Mouse (Mus musculus): ENCODE measurements around the gene Chil1. TPM values are rescaled to one million over a fixed set of nuclear protein-coding genes. Genes with fewer than 3 reads are reported as not detected.

The Chil1 gene
- polyA plus RNA-seq, 1 experiment from 2014 or later = 2.9 TPM

- H3K4me1 ChIP-seq = peaks cover 17% of the 10 kb centered on the region
- 72% methylated on average over 6 of the region's 6 CpGs for WGBS
These were observed 30.4 kb downstream of the Chil1 start for GRCm38 (mm10) chr1:134212351-134212750.

GRCm38 (mm10) chr1:134213405-134213804 is 31.4 kb downstream of the Chil1 start:
- Histone ChIP-seq H3K9me3 (no peaks in the 10 kb centered on the region), H3K4me2 (replicated peaks) (no peak overlapping the region), H3K27ac (replicated peaks) (no peak overlapping the region), H3K27me3 (peaks cover 16% of the 10 kb centered on the region; the same call in 1 of the 2 replicates), H3K4me1 (peaks cover 17% of the 10 kb centered on the region), H3K9ac (replicated peaks) (no peak overlapping the region), H3K36me3 (no peaks in the 10 kb centered on the region), H3K4me3 (no peak overlapping the region)
- ATAC-seq (ENCODE audit: low FRiP score, low read depth) = no peak
- WGBS = 80% methylated on average over 7 of the region's 7 CpGs

More at GRCm38 (mm10) chr1:134212351-134212750, 30.4 kb downstream of the Chil1 start:
- Histone ChIP-seq H3K36me3 (no peaks in the 10 kb centered on the region), H3K9me3 (no peaks in the 10 kb centered on the region), H3K4me2 (replicated peaks) (no peak overlapping the region), H3K27ac (replicated peaks) (no peak overlapping the region), H3K9ac (replicated peaks) (no peak overlapping the region), H3K27me3 (peaks cover 16% of the 10 kb centered on the region; the same call in 1 of the 2 replicates), H3K4me3 (no peak overlapping the region)
- no peak for ATAC-seq (ENCODE audit: low FRiP score, low read depth)

- no peak overlapping the region for H3K27ac ChIP-seq (replicated peaks)
- no peaks in the 10 kb centered on the region for H3K36me3 ChIP-seq
- 57% methylated on average over 7 of the region's 7 CpGs for WGBS
- H3K4me3 ChIP-seq = no peak overlapping the region
- H3K4me1 ChIP-seq = peaks cover 17% of the 10 kb centered on the region
- no peak overlapping the region for H3K4me2 ChIP-seq (replicated peaks)
- no peak overlapping the region for H3K9ac ChIP-seq (replicated peaks)
- peaks cover 16% of the 10 kb centered on the region; the same call in 1 of the 2 replicates for H3K27me3 ChIP-seq
- no peaks in the 10 kb centered on the region for H3K9me3 ChIP-seq
- ATAC-seq (ENCODE audit: low FRiP score, low read depth) = no peak
These were observed 33.1 kb downstream of the Chil1 start for GRCm38 (mm10) chr1:134215059-134215458.

- WGBS = 18% methylated on average over 11 of the region's 11 CpGs
- peaks cover 17% of the 10 kb centered on the region for H3K4me1 ChIP-seq
- peak overlapping the region; percentile 13; the same call in 1 of the 2 replicates for H3K4me2 ChIP-seq (replicated peaks)
- ATAC-seq (ENCODE audit: low FRiP score, low read depth) = peak; percentile 19; the same call in 1 of the 2 replicates
- H3K4me3 ChIP-seq = no peak overlapping the region
- no peaks in the 10 kb centered on the region for H3K36me3 ChIP-seq
- peak overlapping the region; percentile 32 for H3K27ac ChIP-seq (replicated peaks)
- peak overlapping the region; percentile 20; the same call in 1 of the 2 replicates for H3K9ac ChIP-seq (replicated peaks)
- H3K27me3 ChIP-seq = peaks cover 12% of the 10 kb centered on the region; the same call in 1 of the 2 replicates
- H3K9me3 ChIP-seq = no peaks in the 10 kb centered on the region
These were observed 34.0 kb downstream of the Chil1 start for GRCm38 (mm10) chr1:134215751-134216628.

GRCm38 (mm10) chr1:134216629-134216971 is 34.6 kb downstream of the Chil1 start:
- Histone ChIP-seq H3K4me1 (peaks cover 17% of the 10 kb centered on the region), H3K27me3 (peaks cover 12% of the 10 kb centered on the region; the same call in 1 of the 2 replicates), H3K9me3 (no peaks in the 10 kb centered on the region), H3K9ac (replicated peaks) (no peak overlapping the region), H3K4me2 (replicated peaks) (no peak overlapping the region), H3K27ac (replicated peaks) (no peak overlapping the region), H3K36me3 (no peaks in the 10 kb centered on the region), H3K4me3 (no peak overlapping the region)
- ATAC-seq (ENCODE audit: low FRiP score, low read depth) = no peak
- 86% methylated on average over 2 of the region's 2 CpGs for WGBS

- Histone ChIP-seq H3K4me1 (peaks cover 17% of the 10 kb centered on the region), H3K9ac (replicated peaks) (no peak overlapping the region), H3K9me3 (no peaks in the 10 kb centered on the region), H3K27me3 (peaks cover 12% of the 10 kb centered on the region; the same call in 1 of the 2 replicates), H3K4me2 (replicated peaks) (no peak overlapping the region), H3K4me3 (no peak overlapping the region), H3K27ac (replicated peaks) (no peak overlapping the region), H3K36me3 (no peaks in the 10 kb centered on the region)
- no peak for ATAC-seq (ENCODE audit: low FRiP score, low read depth)
- 71% methylated on average over 12 of the region's 12 CpGs for WGBS
These were observed 35.1 kb downstream of the Chil1 start for GRCm38 (mm10) chr1:134217028-134217481.

GRCm38 (mm10) chr1:134217942-134218341 is 36.0 kb downstream of the Chil1 start:
- Histone ChIP-seq H3K36me3 (no peaks in the 10 kb centered on the region), H3K4me1 (peaks cover 17% of the 10 kb centered on the region), H3K27me3 (peaks cover 9% of the 10 kb centered on the region; the same call in 1 of the 2 replicates), H3K9ac (replicated peaks) (no peak overlapping the region), H3K4me3 (no peak overlapping the region), H3K4me2 (replicated peaks) (no peak overlapping the region), H3K9me3 (no peaks in the 10 kb centered on the region), H3K27ac (replicated peaks) (no peak overlapping the region)
- no peak for ATAC-seq (ENCODE audit: low FRiP score, low read depth)
- WGBS = 80% methylated on average over 3 of the region's 3 CpGs

- H3K9ac ChIP-seq (replicated peaks) = no peak overlapping the region
- no peak overlapping the region for H3K4me2 ChIP-seq (replicated peaks)
- ATAC-seq (ENCODE audit: low FRiP score, low read depth) = no peak
- H3K9me3 ChIP-seq = no peaks in the 10 kb centered on the region
- no peak overlapping the region for H3K4me3 ChIP-seq
- H3K36me3 ChIP-seq = no peaks in the 10 kb centered on the region
- no peaks in the 10 kb centered on the region; the same call in 1 of the 2 replicates for H3K27me3 ChIP-seq
- H3K4me1 ChIP-seq = peaks cover 17% of the 10 kb centered on the region
- no peak overlapping the region for H3K27ac ChIP-seq (replicated peaks)
- 76% methylated on average over 5 of the region's 5 CpGs for WGBS
These were observed 37.6 kb downstream of the Chil1 start for GRCm38 (mm10) chr1:134219608-134220007.

GRCm38 (mm10) chr1:134221172-134221571 is 39.2 kb downstream of the Chil1 start:
- no peak overlapping the region for H3K4me2 ChIP-seq (replicated peaks)
- no peaks in the 10 kb centered on the region for H3K9me3 ChIP-seq
- no peak overlapping the region for H3K27ac ChIP-seq (replicated peaks)
- WGBS = 83% methylated on average over 1 of the region's 1 CpGs
- peaks cover 9% of the 10 kb centered on the region for H3K4me1 ChIP-seq
- H3K27me3 ChIP-seq = no peaks in the 10 kb centered on the region; the same call in 1 of the 2 replicates
- no peaks in the 10 kb centered on the region for H3K36me3 ChIP-seq
- no peak for ATAC-seq (ENCODE audit: low FRiP score, low read depth)
- no peak overlapping the region for H3K4me3 ChIP-seq
- H3K9ac ChIP-seq (replicated peaks) = no peak overlapping the region

- Histone ChIP-seq H3K4me2 (replicated peaks) (no peak overlapping the region), H3K9me3 (no peaks in the 10 kb centered on the region), H3K36me3 (no peaks in the 10 kb centered on the region), H3K9ac (replicated peaks) (no peak overlapping the region), H3K27me3 (no peaks in the 10 kb centered on the region; the same call in 1 of the 2 replicates), H3K27ac (replicated peaks) (no peak overlapping the region), H3K4me3 (no peak overlapping the region), H3K4me1 (no peaks in the 10 kb centered on the region)
- WGBS = 68% methylated on average over 8 of the region's 8 CpGs
- ATAC-seq (ENCODE audit: low FRiP score, low read depth) = no peak
These were observed 40.4 kb downstream of the Chil1 start for GRCm38 (mm10) chr1:134222122-134223055.

GRCm38 (mm10) chr1:134224649-134225227 is 42.8 kb downstream of the Chil1 start:
- no peak overlapping the region for H3K4me2 ChIP-seq (replicated peaks)
- no peaks in the 10 kb centered on the region for H3K9me3 ChIP-seq
- H3K9ac ChIP-seq (replicated peaks) = no peak overlapping the region
- WGBS = 88% methylated on average over 12 of the region's 12 CpGs
- no peak overlapping the region for H3K4me3 ChIP-seq
- ATAC-seq (ENCODE audit: low FRiP score, low read depth) = no peak
- no peaks in the 10 kb centered on the region for H3K36me3 ChIP-seq
- no peaks in the 10 kb centered on the region for H3K27me3 ChIP-seq
- H3K4me1 ChIP-seq = no peaks in the 10 kb centered on the region
- no peak overlapping the region for H3K27ac ChIP-seq (replicated peaks)
